Mouse (Mus musculus): ENCODE results near the gene Adra2b. TPM values are rescaled to one million over a fixed set of nuclear protein-coding genes. Genes with fewer than 3 reads are reported as not detected.

The Adra2b gene
- total RNA-seq, 2 experiments from 2014 or later, result 1.4 to 1.9 TPM

GRCm38 (mm10) chr2:127377942-127378610 is 15.1 kb downstream of the Adra2b start:
- no peak for DNase-seq
- intact Hi-C loops (cut with DNase I), result no loop called here

GRCm38 (mm10) chr2:127378611-127378990 is 15.6 kb downstream of the Adra2b start:
- intact Hi-C loops (cut with DNase I), result no loop called here
- DNase-seq, result no peak

GRCm38 (mm10) chr2:127379250-127379649 is 16.2 kb downstream of the Adra2b start:
- intact Hi-C loops (cut with DNase I), result no loop called here
- peak in 1 of 2 experiments; percentile 25 for DNase-seq

- peak in 1 of 2 experiments; percentile 61 for DNase-seq
- intact Hi-C loops (cut with DNase I), result no loop called here
Observed at GRCm38 (mm10) chr2:127383881-127384280, 20.9 kb downstream of the Adra2b start.

- DNase-seq, result peak in 1 of 2 experiments; percentile 52
- intact Hi-C loops (cut with DNase I), result no loop called here
Observed at GRCm38 (mm10) chr2:127387521-127387920, 24.5 kb downstream of the Adra2b start.

GRCm38 (mm10) chr2:127390352-127390751 is 27.3 kb downstream of the Adra2b start:
- intact Hi-C loops (cut with DNase I), result no loop called here
- no peak for DNase-seq

- intact Hi-C loops (cut with DNase I), result no loop called here
- no peak for DNase-seq
Observed at GRCm38 (mm10) chr2:127390846-127391245, 27.8 kb downstream of the Adra2b start.

GRCm38 (mm10) chr2:127391323-127391722 is 28.3 kb downstream of the Adra2b start:
- no peak for DNase-seq
- intact Hi-C loops (cut with DNase I), result no loop called here

GRCm38 (mm10) chr2:127394606-127395161 is 31.7 kb downstream of the Adra2b start:
- intact Hi-C loops (cut with DNase I), result no loop called here
- no peak for DNase-seq

GRCm38 (mm10) chr2:127398738-127399137 is 35.7 kb downstream of the Adra2b start:
- DNase-seq, result no peak
- intact Hi-C loops (cut with DNase I), result no loop called here

- no peak for DNase-seq
- intact Hi-C loops (cut with DNase I), result no loop called here
Observed at GRCm38 (mm10) chr2:127411126-127411525, 48.1 kb downstream of the Adra2b start.

- intact Hi-C loops (cut with DNase I), result no loop called here
- DNase-seq, result no peak
Observed at GRCm38 (mm10) chr2:127415806-127416205, 52.8 kb downstream of the Adra2b start.

- no peak for DNase-seq
- intact Hi-C loops (cut with DNase I), result no loop called here
Observed at GRCm38 (mm10) chr2:127416706-127417105, 53.7 kb downstream of the Adra2b start.

Other genes with a start within 250 kb of the Adra2b start
- 1 to 10 TPM; 4.9 to 7.5 TPM for gene Ncaph, start 229.3 kb upstream of the Adra2b start, total RNA-seq (2021)
- gene Itpripl1, start 219.8 kb upstream of the Adra2b start, total RNA-seq (2021), result 10 to 100 TPM; 16.4 to 21.3 TPM
- gene 1810024B03Rik, start 154.9 kb upstream of the Adra2b start, total RNA-seq (2021), result under 1 TPM; 0.56 to 0.60 TPM
- 10 to 100 TPM; 57.3 to 57.6 TPM for gene Snrnp200, start 154.8 kb upstream of the Adra2b start, total RNA-seq (2021)
- 10 to 100 TPM; 57.2 to 59.4 TPM for gene Ciao1, start 115.4 kb upstream of the Adra2b start, total RNA-seq (2021)
- gene Tmem127, start 115.3 kb upstream of the Adra2b start, total RNA-seq (2021), result 10 to 100 TPM; 29.0 to 31.9 TPM
- 100 to 1,000 TPM; 163 to 165 TPM for gene Stard7, start 93.0 kb upstream of the Adra2b start, total RNA-seq (2021)
- 1 to 10 TPM; 1.0 to 4.0 TPM for gene Dusp2, start 27.0 kb upstream of the Adra2b start, total RNA-seq (2021)
- gene Astl, start 24.6 kb upstream of the Adra2b start, total RNA-seq (2021), result not detected
- gene Gpat2, start 62.0 kb downstream of the Adra2b start, total RNA-seq (2021), result under 1 TPM in 1 of 2 experiments, not detected in 1; 0.12 TPM
- gene Fahd2a, start 81.4 kb downstream of the Adra2b start, total RNA-seq (2021), result 10 to 100 TPM; 25.9 to 30.2 TPM
- 1 to 10 TPM; 1.5 to 1.8 TPM for gene Kcnip3, start 158.9 kb downstream of the Adra2b start, total RNA-seq (2021)
- gene Prom2, start 178.3 kb downstream of the Adra2b start, total RNA-seq (2021), result not detected
- gene Zfp661, start 223.9 kb downstream of the Adra2b start, total RNA-seq (2021), result 1 to 10 TPM; 1.9 to 2.0 TPM
- 100 to 1,000 TPM in 1 of 2 experiments, 10 to 100 TPM in 1; 99.6 to 104 TPM for gene Mrps5, start 224.0 kb downstream of the Adra2b start, total RNA-seq (2021)